Mouse (Mus musculus) midbrain, embryonic 14.5 days (tissue): Measurements from ENCODE around the gene Isg20l2. TPM values are rescaled to one million over a fixed set of nuclear protein-coding genes. Genes with fewer than 3 reads are reported as not detected.
"Not testable (repeated sequence)": the region's sequence is repeated elsewhere in the genome, so short reads cannot be mapped to it uniquely, and the experiment has no call there.

Source experiments
- ATAC-seq: fragments of 200-750 bp; cut with Nextera tagmentation; 2 replicates; pipeline ENCODE4 v1.8.0; 2017; ENCODE audit warnings: moderate number of reproducible peaks, moderate library complexity; ENCODE audit not compliant: low FRiP score, low TSS enrichment
- DNase-seq: peaks from one replicate; pipeline ENCODE4 v3.0.0-alpha.2; 2015
- H3K27ac ChIP-seq: fragments of 300-500 bp; sonication (generic); replicated peaks from 2 replicates; pipeline ENCODE4 v1.5.1; 2014; ENCODE audit warnings: mild to moderate bottlenecking, low read depth, low read length, moderate library complexity
- H3K27me3 ChIP-seq: fragments of 300-500 bp; sonication (generic); 2 replicates; pipeline ENCODE4 v1.6.1; 2014; ENCODE audit warnings: low read length, control low read depth, mixed read lengths; ENCODE audit not compliant: control insufficient read depth, insufficient read depth
- H3K36me3 ChIP-seq: fragments of 300-500 bp; sonication (generic); 2 replicates; pipeline ENCODE4 v1.6.1; 2014; ENCODE audit warnings: low read length, control low read depth; ENCODE audit not compliant: control insufficient read depth, insufficient read depth
- H3K4me1 ChIP-seq: fragments of 300-500 bp; sonication (generic); 2 replicates; pipeline ENCODE4 v1.6.1; 2014; ENCODE audit warnings: mild to moderate bottlenecking, antibody characterized with exemption, low read length, control low read depth; ENCODE audit not compliant: control insufficient read depth, insufficient read depth
- H3K4me2 ChIP-seq: fragments of 300-500 bp; sonication (generic); 2 replicates; pipeline ENCODE4 v1.6.1; 2014; ENCODE audit warnings: mild to moderate bottlenecking, low read length, moderate library complexity
- H3K4me3 ChIP-seq: fragments of 300-500 bp; sonication (generic); replicated peaks from 2 replicates; pipeline ENCODE4 v1.5.1; 2014; ENCODE audit warnings: low read depth, low read length
- H3K9ac ChIP-seq: fragments of 300-500 bp; sonication (generic); replicated peaks from 2 replicates; pipeline ENCODE4 v1.6.1; 2014; ENCODE audit warnings: mild to moderate bottlenecking, low read length, moderate library complexity
- H3K9me3 ChIP-seq: fragments of 300-500 bp; sonication (generic); 2 replicates; pipeline ENCODE4 v1.6.1; 2016; ENCODE audit warnings: low read length, control low read depth, mixed read lengths; ENCODE audit not compliant: control insufficient read depth
- WGBS: fragments of 180-500 bp; shearing (Covaris S2); extraction: QIAGEN DNeasy Blood & Tissue Kit; methylation state at CpG from one replicate; pipeline ENCODE4 v1.1.7; 2014; 5-methylcytosine and 5-hydroxymethylcytosine counted together
- polyA plus RNA-seq: library from polyadenylated mRNA; unstranded; fragments of >200 nt; fragmentation: Nextera tagmentation; extraction: Ambion mirVana; gene quantifications from 2 replicates; pipeline ENCODE4 v1.2.1, GENCODE M21; 2014

Gene Isg20l2
- polyA plus RNA-seq = 19.1 and 23.2 TPM in 2 replicates

DNA sequence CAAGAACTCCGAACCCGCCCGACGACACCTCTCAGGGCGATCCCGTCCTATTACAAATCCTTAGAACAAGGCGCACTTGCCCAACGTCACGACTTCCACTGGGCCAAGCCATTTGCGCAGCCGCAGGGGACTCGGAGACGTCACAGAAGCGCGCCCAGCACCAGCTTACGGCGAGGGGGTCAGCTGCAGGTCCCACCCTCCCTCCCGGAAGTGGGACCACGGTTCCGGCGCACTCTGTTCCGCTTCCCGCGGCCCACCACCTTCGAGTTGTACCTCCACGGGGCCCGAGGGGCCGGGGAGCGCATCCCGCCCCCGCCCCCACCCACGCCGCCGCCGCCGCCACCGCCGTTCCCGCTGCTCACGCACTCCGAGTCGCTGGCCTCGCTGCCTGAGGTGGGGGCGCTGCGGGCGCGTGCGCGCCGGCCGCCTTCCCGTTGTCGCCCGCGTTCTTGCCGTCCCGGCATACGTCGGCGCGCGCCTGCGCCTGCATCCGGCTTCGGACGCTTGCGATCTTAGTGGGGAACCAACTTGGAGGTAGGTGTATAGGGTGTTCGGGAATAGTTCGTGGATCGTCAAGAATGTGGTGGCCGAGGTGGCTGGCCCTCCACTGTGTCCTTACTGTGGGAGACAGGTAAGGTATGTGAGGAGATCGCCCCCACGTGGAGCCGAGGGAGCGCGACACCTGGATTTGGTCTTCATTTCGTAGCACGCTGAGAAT, at the start of gene Isg20l2, which contains the start of gene Rrnad1:
Isg20l2 (plus strand) TSS at position 237 of the 718 bp plus-strand sequence.
Rrnad1 (minus strand) TSS at position 640 of the 718 bp plus-strand sequence.
- peak within 1 kb of the TSS; percentile 85 for H3K9ac ChIP-seq
- peak within 1 kb of the TSS; percentile 82 for H3K4me2 ChIP-seq
- peak within 1 kb of the TSS; percentile 88 for H3K27ac ChIP-seq
- under 1% methylated on average over 78 of the region's 78 CpGs for WGBS
- DNase-seq (peak; percentile 99), ATAC-seq (peak; percentile 98)
- no peaks in the 10 kb centered on the region for H3K9me3 ChIP-seq
- no peaks in the 10 kb centered on the region for H3K27me3 ChIP-seq
- H3K4me1 ChIP-seq = peaks cover 11% of the 10 kb centered on the region
- peak within 1 kb of the TSS; percentile 93 for H3K4me3 ChIP-seq
- H3K36me3 ChIP-seq = peaks cover 57% of the 10 kb centered on the region

DNA sequence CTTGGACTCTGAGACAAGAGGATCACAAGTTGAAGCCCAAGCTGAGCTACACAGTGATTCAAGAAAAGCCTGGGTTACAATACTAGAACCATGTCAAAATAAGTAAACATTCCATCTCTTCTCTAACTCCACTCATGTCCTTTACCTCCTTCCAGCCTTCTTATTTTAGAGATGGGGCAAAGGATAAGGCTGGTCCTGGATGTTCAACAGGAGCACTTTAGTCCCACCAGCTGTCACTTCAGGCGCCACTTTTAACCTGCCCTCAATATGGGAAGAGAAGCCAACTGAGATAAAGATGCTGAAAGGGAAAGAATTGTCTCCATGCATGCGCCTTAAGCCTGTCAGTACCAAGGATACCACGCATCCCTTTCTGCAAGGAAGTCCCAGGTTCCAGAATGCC, 45.8 kb upstream of the Isg20l2 start:
- DNase-seq (no peak), ATAC-seq (no peak)
- H3K27me3 ChIP-seq = no peaks in the 10 kb centered on the region
- H3K4me1 ChIP-seq = peaks cover 18% of the 10 kb centered on the region
- peak overlapping the region; percentile 86 for H3K9ac ChIP-seq
- 1% methylated on average over 3 of the region's 3 CpGs for WGBS
- H3K4me3 ChIP-seq = peak overlapping the region; percentile 91
- no peaks in the 10 kb centered on the region for H3K9me3 ChIP-seq
- H3K27ac ChIP-seq = peak overlapping the region; percentile 82; the same call in 1 of the 2 replicates
- H3K4me2 ChIP-seq = peak overlapping the region; percentile 93
- H3K36me3 ChIP-seq = peaks cover 11% of the 10 kb centered on the region

DNA sequence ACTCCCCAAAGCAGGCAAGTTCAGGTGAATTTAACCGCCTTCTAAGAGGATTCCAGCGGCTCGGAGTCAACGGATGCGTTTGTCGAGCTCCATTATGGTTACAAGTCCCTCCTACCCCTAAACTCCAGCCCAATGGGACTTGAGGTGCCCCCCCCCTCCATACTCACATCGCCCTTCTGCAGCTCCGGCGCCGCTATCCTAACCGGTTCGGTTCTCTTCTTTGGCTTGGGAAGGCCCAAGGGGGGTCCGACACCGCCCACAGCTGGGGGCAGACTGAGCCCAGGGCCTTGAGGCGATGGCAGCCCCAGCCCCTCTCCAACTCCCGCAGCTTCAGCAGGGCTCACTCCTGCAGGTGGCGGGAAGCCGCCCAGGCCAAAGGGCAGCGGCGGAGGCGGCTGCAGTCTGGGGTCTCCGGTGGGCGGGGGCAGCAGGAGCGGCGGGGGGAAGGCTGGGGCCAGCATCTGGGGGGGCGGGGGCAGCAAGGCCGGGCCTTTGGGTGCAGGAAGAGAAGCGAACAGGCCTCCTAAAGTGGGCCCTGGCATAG, 45.3 kb upstream of the Isg20l2 start:
- WGBS = under 1% methylated on average over 28 of the region's 28 CpGs
- peak overlapping the region; percentile 86 for H3K9ac ChIP-seq
- DNase-seq (peak; percentile 31), ATAC-seq (peak; percentile 21)
- H3K4me2 ChIP-seq = peak overlapping the region; percentile 93
- peaks cover 18% of the 10 kb centered on the region for H3K4me1 ChIP-seq
- H3K27me3 ChIP-seq = no peaks in the 10 kb centered on the region
- H3K27ac ChIP-seq = peak overlapping the region; percentile 82
- H3K9me3 ChIP-seq = no peaks in the 10 kb centered on the region
- peaks cover 9% of the 10 kb centered on the region for H3K36me3 ChIP-seq
- H3K4me3 ChIP-seq = peak overlapping the region; percentile 91

DNA sequence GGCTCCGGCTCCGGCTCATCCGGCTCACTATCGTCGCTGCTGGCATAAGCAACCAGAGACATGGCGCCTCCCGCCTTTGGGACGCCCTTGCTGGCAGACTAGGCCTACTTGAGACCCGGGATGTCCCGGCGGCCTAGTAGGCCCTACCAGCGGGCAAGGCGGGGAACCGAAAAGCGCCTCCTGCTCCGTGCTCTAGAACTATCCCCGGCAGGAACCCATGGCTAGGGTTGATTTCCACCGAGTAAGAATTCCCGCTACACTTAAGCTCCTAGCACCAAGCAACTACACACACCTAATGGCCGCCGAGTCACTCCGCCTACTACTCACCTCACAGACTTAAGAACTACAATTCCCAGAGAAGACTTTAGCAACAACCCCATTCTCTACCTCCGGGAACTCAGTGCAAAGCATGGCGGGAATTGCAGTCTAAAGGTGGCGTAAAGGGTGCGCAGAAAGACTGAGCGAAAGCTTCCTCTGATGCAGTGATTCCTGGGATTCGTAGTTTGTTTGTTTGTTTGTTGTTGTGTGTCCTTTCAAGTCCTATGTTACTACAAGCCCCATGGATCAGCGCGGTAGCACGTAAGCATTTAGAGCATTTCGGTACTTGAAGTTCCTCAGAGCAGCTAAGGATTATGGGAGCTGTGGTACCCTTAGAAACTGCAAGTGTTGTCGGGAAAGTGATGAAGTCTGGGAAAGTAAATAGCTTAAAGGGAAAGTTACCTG, 44.7 kb upstream of the Isg20l2 start, which contains the start of gene Prcc:
Prcc (minus strand) TSS at position 328 of the 723 bp plus-strand sequence.
- WGBS = under 1% methylated on average over 33 of the region's 33 CpGs
- H3K9me3 ChIP-seq = no peaks in the 10 kb centered on the region
- H3K4me2 ChIP-seq = peak within 1 kb of the TSS; percentile 93
- no peaks in the 10 kb centered on the region for H3K27me3 ChIP-seq
- DNase-seq (peak; percentile 97), ATAC-seq (peak; percentile 97)
- peaks cover 4% of the 10 kb centered on the region for H3K36me3 ChIP-seq
- H3K4me1 ChIP-seq = peaks cover 18% of the 10 kb centered on the region
- peak within 1 kb of the TSS; percentile 86 for H3K9ac ChIP-seq
- H3K4me3 ChIP-seq = peak within 1 kb of the TSS; percentile 91
- H3K27ac ChIP-seq = peak within 1 kb of the TSS; percentile 82

DNA sequence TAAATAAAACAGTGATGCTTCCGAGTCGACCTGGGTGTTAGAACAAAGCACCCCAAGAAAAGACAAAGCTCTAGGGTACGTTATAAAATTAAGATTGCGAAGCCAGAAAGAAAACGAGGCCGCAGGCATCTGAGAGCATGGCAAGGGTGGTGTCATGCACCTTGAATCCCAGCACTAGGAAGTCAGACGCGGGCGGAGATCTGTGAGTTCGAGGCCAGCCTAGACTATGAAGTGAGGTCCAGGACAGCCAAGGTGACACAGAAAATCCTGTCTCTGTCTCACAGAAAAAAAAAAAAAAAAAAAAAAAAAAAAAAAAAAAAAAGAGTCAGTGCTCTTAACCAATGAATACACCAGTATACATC, 44.1 kb upstream of the Isg20l2 start:
- WGBS = 10% methylated on average over 10 of the region's 10 CpGs
- H3K9ac ChIP-seq = no peak overlapping the region; the same call in 1 of the 2 replicates
- H3K36me3 ChIP-seq = no peaks in the 10 kb centered on the region
- H3K27ac ChIP-seq = no peak overlapping the region
- H3K4me1 ChIP-seq = peaks cover 18% of the 10 kb centered on the region
- peak overlapping the region; percentile 42 for H3K4me3 ChIP-seq
- DNase-seq = no peak
- no peaks in the 10 kb centered on the region for H3K27me3 ChIP-seq
- H3K9me3 ChIP-seq = no peaks in the 10 kb centered on the region
- no peak; the same call in 1 of the 2 replicates for ATAC-seq
- H3K4me2 ChIP-seq = peak overlapping the region; percentile 52

DNA sequence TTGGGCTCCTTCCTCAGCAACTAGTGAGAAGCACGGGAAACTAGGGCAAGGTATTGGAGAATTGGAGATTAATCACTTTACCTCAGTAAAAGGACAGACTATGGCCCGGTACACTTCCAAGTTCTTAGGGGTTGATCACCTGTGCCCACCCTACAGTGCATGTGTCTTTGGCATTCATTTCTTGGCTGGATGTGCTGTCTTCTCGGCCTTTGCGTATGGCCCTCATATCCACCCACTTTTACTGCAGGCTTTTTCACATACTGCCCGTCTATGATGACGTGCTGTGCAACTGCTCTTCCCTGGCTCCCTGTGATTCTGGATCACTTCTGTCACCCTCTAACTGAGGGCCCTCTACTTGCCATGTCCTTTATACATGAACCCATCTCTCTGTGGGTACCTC, 43.7 kb upstream of the Isg20l2 start:
- Histone ChIP-seq H3K36me3 (no peaks in the 10 kb centered on the region), H3K4me1 (peaks cover 18% of the 10 kb centered on the region), H3K4me3 (peak overlapping the region; percentile 42), H3K27me3 (no peaks in the 10 kb centered on the region), H3K27ac (no peak overlapping the region), H3K9me3 (no peaks in the 10 kb centered on the region), H3K4me2 (peak overlapping the region; percentile 52), H3K9ac (no peak overlapping the region)
- ATAC-seq = no peak
- DNase-seq = no peak
- 79% methylated on average over 6 of the region's 6 CpGs for WGBS

DNA sequence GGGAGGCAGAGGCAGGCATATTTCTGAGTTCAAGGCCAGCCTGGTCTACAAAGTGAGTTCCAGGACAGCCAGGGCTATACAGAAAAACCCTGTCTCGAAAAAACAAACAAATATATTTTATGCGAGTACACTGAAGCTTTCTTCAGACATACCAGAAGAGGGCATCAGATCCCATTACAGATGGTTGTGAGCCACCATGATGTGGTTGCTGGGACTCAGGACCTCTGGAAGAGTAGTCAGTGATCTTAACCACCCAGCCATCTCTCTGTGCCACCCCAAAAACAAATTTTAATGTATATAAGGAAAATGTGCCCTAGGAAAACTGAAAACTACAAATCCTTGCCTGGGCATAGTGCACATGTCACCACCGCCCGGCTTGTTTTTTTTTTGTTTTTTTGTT, 42.7 kb upstream of the Isg20l2 start:
- H3K27me3 ChIP-seq, H3K9me3 ChIP-seq, H3K4me3 ChIP-seq, H3K36me3 ChIP-seq, H3K27ac ChIP-seq, H3K4me2 ChIP-seq, ATAC-seq, DNase-seq, H3K9ac ChIP-seq: not testable (repeated sequence)
- H3K4me1 ChIP-seq = peaks cover 18% of the 10 kb centered on the region
- 81% methylated on average over 4 of the region's 4 CpGs for WGBS

DNA sequence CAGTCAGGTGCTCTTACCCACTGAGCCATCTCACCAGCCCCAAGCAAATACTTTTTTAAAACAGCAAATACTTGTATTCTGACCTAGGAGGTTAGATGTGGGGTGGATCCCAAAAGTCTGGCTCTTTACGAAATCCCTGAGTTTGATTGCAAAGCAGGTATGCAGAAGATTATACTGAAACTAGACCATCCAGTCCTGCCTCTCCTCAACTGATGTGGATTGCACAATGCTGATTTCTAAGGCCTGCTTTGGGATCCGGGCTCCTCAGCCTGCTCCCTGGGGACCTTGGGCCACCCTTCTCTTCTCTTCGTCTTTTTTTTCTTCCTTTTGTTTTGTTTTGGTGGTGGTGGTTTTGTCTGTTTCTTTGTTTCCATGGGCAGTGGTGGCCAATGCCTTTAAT, 38.6 kb upstream of the Isg20l2 start:
- 43% methylated on average over 3 of the region's 3 CpGs for WGBS
- no peak for DNase-seq
- Histone ChIP-seq H3K36me3 (no peaks in the 10 kb centered on the region), H3K4me3 (no peak overlapping the region), H3K4me1 (no peaks in the 10 kb centered on the region), H3K27me3 (no peaks in the 10 kb centered on the region), H3K27ac (no peak overlapping the region), H3K9me3 (no peaks in the 10 kb centered on the region), H3K9ac (no peak overlapping the region), H3K4me2 (no peak overlapping the region)
- ATAC-seq = no peak
